Mouse (Mus musculus) adrenal gland, postnatal 4 days (tissue): ENCODE measurements around the gene Pck1. TPM values are rescaled to one million over a fixed set of nuclear protein-coding genes. Genes with fewer than 3 reads are reported as not detected.

Experiments used
- DNase-seq, 2 experiments: peaks; one replicate each; pipeline ENCODE4 v3.0.0; 2021 to 2022; ENCODE audit warnings: low spot score in 2 of 2, mixed read lengths in 2 of 2
- total RNA-seq, 2 experiments: library from RNA; stranded (reverse); gene quantifications; 2 replicates each; pipeline ENCODE4 v1.2.3; 2021

Gene Pck1
- total RNA-seq, 2 experiments from 2014 or later, result 190 to 200 TPM

DNA sequence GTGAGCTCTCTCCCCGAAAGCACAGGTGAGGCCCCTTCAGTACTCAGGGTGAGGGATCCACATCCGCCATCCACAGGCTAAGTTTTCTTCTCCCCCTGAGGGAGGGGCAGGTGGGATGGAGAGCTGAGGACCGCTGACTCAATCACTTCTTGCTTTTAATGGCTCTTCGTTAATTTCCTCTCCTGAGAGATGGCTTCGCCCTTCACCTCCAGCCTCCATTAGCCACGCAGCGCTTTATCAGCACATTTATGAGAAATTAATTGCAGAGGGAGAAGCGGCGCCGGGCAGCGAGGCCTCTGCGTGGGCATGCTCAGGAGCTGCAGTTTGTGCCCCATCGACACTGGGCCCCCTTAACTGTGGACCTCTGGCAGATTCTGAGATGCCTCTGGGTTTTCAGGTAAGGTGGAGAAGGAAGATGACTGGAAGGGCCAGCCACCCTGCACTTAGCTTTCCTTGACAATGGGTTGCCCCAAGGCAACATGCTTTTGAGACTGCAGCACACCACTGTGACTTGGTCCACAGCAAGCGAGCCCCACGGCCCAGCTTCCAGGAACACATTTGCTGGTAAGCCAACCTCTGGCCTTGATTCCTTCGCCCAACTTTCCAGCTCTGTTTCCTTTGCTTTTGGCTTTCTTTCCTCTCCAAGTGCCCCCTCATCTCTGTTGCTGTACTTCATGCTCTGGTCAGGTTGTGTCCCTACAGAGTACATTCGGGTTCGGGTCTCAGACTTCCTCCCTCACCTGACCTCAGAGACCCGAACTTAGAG lies 50.3 kb downstream of the Pck1 start:
- no peak for DNase-seq

GRCm38 (mm10) chr2:173203726-173204125 lies 50.9 kb downstream of the Pck1 start:
- DNase-seq, result no peak

DNA sequence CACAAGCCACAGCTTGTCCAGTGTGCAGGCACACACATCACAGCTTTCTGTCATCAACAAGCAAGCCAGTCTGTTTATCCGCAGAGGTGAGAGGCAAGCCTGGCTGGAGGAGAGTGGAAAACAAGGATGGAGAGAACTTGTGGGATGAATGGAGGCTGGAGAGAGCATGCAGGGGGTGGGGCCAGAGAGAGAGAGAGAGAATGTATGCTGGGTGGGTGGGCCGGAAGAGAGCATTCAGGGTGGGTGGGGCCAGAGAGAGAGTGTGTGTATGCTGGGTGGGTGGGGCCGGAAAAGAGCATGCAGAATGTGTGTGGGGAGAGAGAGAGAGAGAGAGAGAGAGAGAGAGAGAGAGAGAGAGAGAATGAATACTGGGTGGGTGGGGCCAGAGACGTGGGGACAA lies 51.8 kb downstream of the Pck1 start:
- no peak for DNase-seq

GRCm38 (mm10) chr2:173205563-173206099 lies 52.8 kb downstream of the Pck1 start:
- no peak for DNase-seq

- DNase-seq, result no peak
Measured at GRCm38 (mm10) chr2:173207051-173207450, 54.2 kb downstream of the Pck1 start.

Other genes with a start within 250 kb of the Pck1 start
- 10 to 100 TPM in 1 of 2 experiments, 1 to 10 TPM in 1; 9.9 to 14.9 TPM for gene Bmp7, start 212.7 kb upstream of the Pck1 start, total RNA-seq
- gene Spo11, start 175.3 kb upstream of the Pck1 start, total RNA-seq, result not detected
- gene Rae1, start 152.9 kb upstream of the Pck1 start, total RNA-seq, result 10 to 100 TPM; 68.5 to 76.5 TPM
- gene Rbm38, start 132.6 kb upstream of the Pck1 start, total RNA-seq, result 10 to 100 TPM; 28.4 to 31.7 TPM
- gene Ctcfl, start 33.5 kb upstream of the Pck1 start, total RNA-seq, result not detected
- gene Zbp1, start 65.9 kb downstream of the Pck1 start, total RNA-seq, result 1 to 10 TPM; 2.0 to 2.1 TPM
- gene Pmepa1, start 123.5 kb downstream of the Pck1 start, total RNA-seq, result 10 to 100 TPM; 61.8 to 63.4 TPM